Mouse (Mus musculus) ES-Bruce4 (cell line): Measurements from ENCODE around the gene Clrn3. TPM values are rescaled to one million over a fixed set of nuclear protein-coding genes. Genes with fewer than 3 reads are reported as not detected.

Experiments
- H3K27ac ChIP-seq: 2 replicates; pipeline ENCODE4 v1.5.1; 2012; ENCODE audit warnings: low read length, inconsistent platforms; ENCODE audit not compliant: insufficient read depth
- H3K27me3 ChIP-seq: 2 replicates; pipeline ENCODE4 v1.6.1; 2012; ENCODE audit warnings: mild to moderate bottlenecking, low read length, inconsistent platforms; ENCODE audit not compliant: control insufficient read depth, poor library complexity, insufficient read depth, severe bottlenecking
- H3K36me3 ChIP-seq: 2 replicates; pipeline ENCODE4 v1.6.1; 2012; ENCODE audit warnings: inconsistent platforms, mild to moderate bottlenecking, low read length, moderate library complexity; ENCODE audit not compliant: control insufficient read depth, poor library complexity, insufficient read depth, severe bottlenecking
- H3K4me1 ChIP-seq: one replicate; pipeline ENCODE4 v1.8.1; 2011; ENCODE audit warnings: low read length; ENCODE audit not compliant: control insufficient read depth, insufficient read depth
- H3K4me3 ChIP-seq: 2 replicates; pipeline ENCODE4 v1.5.1; 2011; ENCODE audit warnings: low read depth, mild to moderate bottlenecking, low read length
- H3K9ac ChIP-seq: 2 replicates; pipeline ENCODE4 v1.6.1; 2012; ENCODE audit warnings: low read depth, mild to moderate bottlenecking, inconsistent platforms; ENCODE audit not compliant: poor library complexity, severe bottlenecking
- H3K9me3 ChIP-seq: replicated peaks from 2 replicates; pipeline ENCODE4 v1.6.1; 2012; ENCODE audit warnings: mild to moderate bottlenecking, low read length, inconsistent platforms; ENCODE audit not compliant: control insufficient read depth, poor library complexity, insufficient read depth, severe bottlenecking
- CTCF ChIP-seq: IDR thresholded peaks from one replicate; pipeline ENCODE4 v1.8.1; 2011; ENCODE audit warnings: low read depth, low read length
- EP300 ChIP-seq: IDR thresholded peaks from 2 replicates; pipeline ENCODE4 v1.6.1; 2011; ENCODE audit warnings: low read depth, low read length; ENCODE audit not compliant: insufficient read depth
- POLR2A ChIP-seq: IDR thresholded peaks from one replicate; pipeline ENCODE4 v1.8.1; 2011; ENCODE audit warnings: low read length; ENCODE audit not compliant: insufficient read depth
- polyA plus RNA-seq: library from polyadenylated mRNA; stranded (reverse); fragments of >200 nt; gene quantifications from 2 replicates; pipeline ENCODE4 v1.2.4, GENCODE M21; 2011; ENCODE audit warnings: low read depth; ENCODE audit not compliant: missing spikeins, insufficient read depth, insufficient read length

Clrn3 gene
- polyA plus RNA-seq, 1 experiment, result not detected

DNA sequence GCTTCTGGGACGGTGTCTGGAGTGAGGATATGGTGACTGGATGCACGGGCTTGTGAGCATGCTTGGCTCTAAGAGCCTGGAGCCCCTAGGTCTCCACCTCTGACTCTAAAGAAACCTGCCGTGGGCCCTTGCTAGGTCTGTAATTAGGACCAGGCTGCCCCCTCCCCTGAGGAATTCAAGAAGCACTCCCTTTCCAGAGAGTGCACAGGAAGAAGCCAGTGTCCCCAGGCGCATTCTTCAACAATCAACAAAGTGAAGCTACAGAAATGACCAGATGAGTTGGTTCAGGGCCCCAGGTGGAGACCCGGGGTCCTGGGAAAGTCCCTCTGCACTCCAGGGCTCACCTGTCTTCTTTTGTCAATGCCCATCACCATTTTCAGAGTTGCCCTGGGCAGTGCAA, 51.2 kb downstream of the Clrn3 start:
- Histone ChIP-seq H3K9me3 (no peaks in the 10 kb centered on the region), H3K27me3 (no peaks in the 10 kb centered on the region), H3K36me3 (no peaks in the 10 kb centered on the region), H3K9ac (no peak overlapping the region), H3K4me3 (no peak overlapping the region), H3K27ac (no peak overlapping the region), H3K4me1 (peaks cover 9% of the 10 kb centered on the region)
- 0 out of 2 replicates have a peak, but pooled peaks have one; percentile 29 for TF ChIP-seq EP300
- no peak for TF ChIP-seq POLR2A

DNA sequence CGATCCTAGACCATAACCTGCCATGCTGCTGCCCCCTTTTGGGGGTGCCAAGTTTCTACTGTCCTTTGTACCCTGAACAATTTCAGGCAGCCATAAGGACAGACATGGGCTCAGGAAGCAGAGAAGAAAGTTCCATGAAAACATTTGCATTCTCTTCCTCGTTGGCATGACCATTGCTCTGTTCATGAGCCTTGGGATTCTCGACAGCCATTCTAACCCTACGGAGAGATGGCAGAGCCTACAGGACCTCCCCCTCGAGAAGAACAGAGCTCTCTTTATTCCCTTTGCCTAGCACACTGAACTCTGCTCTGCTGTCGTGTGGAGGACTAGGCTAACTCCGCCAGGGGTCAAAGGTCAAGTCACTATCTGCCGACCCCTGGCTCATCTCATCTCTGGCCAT, 52.5 kb downstream of the Clrn3 start:
- H3K27ac ChIP-seq, result no peak overlapping the region
- H3K36me3 ChIP-seq, result no peaks in the 10 kb centered on the region
- no peaks in the 10 kb centered on the region for H3K9me3 ChIP-seq
- H3K9ac ChIP-seq, result no peak overlapping the region
- H3K4me3 ChIP-seq, result no peak overlapping the region
- H3K4me1 ChIP-seq, result peaks cover 9% of the 10 kb centered on the region
- no peak for TF ChIP-seq EP300
- no peak for TF ChIP-seq CTCF
- TF ChIP-seq POLR2A, result no peak
- H3K27me3 ChIP-seq, result no peaks in the 10 kb centered on the region

DNA sequence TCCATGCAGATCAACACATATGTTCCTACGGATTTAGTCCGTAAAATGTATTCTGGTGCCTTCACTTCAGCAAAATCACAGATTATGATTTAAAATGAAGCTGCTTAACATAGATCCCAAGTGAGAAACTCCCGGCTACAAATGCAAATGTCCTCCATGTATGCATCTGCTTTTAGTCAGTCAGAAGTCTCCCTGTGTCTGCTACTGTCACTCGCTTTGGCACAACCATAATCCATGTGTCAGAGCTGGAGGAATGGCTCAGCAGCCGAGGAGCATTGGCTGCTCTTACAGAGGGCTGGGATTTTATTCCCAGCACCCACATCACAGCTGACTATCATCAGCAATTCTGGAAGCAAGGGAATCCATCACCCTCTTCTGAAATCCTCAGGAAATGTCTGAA, 58.1 kb downstream of the Clrn3 start:
- no peaks in the 10 kb centered on the region for H3K9me3 ChIP-seq

DNA sequence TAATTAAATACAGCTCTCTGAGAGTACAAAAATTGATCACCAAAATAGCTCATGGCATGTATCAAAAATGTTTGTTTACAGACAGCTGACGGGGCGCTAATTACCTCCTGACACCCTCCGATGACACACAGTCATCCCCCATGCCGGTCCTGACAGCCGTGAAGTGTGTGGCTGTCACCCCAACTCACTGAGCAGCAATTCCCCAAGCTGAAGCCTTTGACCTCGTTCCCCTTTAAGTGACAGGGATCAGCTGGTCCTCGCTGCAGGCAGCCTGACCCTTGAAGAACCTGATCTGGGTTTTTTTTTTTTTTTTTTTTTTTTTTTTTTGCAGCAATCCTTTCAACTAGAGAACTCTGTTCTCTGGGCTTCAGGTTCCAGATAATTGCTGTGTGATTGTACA, 59.8 kb downstream of the Clrn3 start:
- Histone ChIP-seq H3K4me1 (no peaks in the 10 kb centered on the region), H3K27ac (no peak overlapping the region), H3K36me3 (no peaks in the 10 kb centered on the region), H3K4me3 (no peak overlapping the region), H3K9me3 (no peaks in the 10 kb centered on the region), H3K27me3 (no peaks in the 10 kb centered on the region), H3K9ac (no peak overlapping the region)
- no peak for TF ChIP-seq POLR2A
- no peak for TF ChIP-seq CTCF
- no peak for TF ChIP-seq EP300

More for the DNA sequence above, 58.1 kb downstream of the Clrn3 start:
- no peaks in the 10 kb centered on the region for H3K4me1 ChIP-seq
- H3K27ac ChIP-seq, result no peak overlapping the region
- TF ChIP-seq EP300 (no peak), POLR2A (no peak), CTCF (no peak)
- no peak overlapping the region for H3K9ac ChIP-seq
- no peaks in the 10 kb centered on the region for H3K36me3 ChIP-seq
- no peak overlapping the region for H3K4me3 ChIP-seq
- H3K27me3 ChIP-seq, result no peaks in the 10 kb centered on the region

DNA sequence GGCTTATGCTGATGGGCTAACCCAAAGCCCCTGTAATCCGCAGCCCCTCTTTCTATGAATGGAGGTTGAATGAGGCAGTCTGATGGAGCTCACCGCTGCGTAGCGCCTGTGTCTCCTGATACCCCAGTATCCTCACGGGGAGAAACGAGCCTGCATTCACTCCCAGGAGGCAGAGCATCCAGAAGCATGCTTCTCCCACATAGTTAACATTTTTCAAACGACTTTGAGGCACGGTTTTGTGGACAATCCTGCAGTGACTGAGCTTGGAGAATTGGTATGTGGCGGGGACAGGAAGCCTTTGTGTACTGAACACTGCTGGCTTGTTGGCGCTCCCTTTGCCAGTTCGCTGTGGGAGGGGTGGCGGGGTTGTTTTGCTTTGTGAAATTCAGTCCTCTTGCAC, 63.2 kb downstream of the Clrn3 start:
- Histone ChIP-seq H3K4me1 (no peaks in the 10 kb centered on the region), H3K27me3 (no peaks in the 10 kb centered on the region), H3K36me3 (no peaks in the 10 kb centered on the region), H3K9ac (no peak overlapping the region), H3K4me3 (no peak overlapping the region), H3K9me3 (no peaks in the 10 kb centered on the region), H3K27ac (no peak overlapping the region)
- no peak for TF ChIP-seq EP300
- TF ChIP-seq POLR2A, result no peak
- TF ChIP-seq CTCF, result no peak

DNA sequence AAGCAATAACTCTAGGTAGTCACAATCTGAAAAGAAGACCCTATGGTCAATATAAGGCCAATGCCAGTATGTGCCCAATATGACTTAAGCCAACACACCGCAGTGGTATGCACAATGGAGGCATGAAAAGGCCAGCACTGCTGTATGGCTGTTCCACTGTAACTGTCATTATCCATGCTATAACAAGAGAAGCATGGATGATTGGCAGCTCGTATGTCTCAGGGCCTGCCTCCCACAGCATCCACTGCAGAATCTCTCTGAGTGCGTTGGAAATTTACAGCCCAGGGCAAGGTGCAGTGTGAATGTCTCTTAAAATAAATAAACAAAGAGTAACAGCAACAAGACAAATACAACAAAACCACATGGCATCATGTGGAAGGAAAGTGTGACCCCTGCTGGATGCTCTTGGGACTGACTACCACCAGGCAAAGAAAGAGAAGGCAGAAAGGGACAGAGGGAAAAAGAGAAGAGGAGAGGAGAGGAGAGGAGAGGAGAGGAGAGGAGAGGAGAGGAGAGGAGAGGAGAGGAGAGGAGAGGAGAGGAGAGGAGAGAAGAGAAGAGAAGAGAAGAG, 63.7 kb downstream of the Clrn3 start:
- Histone ChIP-seq H3K36me3 (no peaks in the 10 kb centered on the region), H3K4me1 (no peaks in the 10 kb centered on the region), H3K9me3 (no peaks in the 10 kb centered on the region), H3K4me3 (no peak overlapping the region), H3K27ac (no peak overlapping the region), H3K27me3 (no peaks in the 10 kb centered on the region), H3K9ac (no peak overlapping the region)
- no peak for TF ChIP-seq POLR2A
- TF ChIP-seq CTCF, result peak; percentile 13
- no peak for TF ChIP-seq EP300

Other genes starting within 250 kb of the Clrn3 start
- gene Foxi2, start 118.3 kb downstream of the Clrn3 start, polyA plus RNA-seq, result not detected in 2 replicates
- 0.72 and 0.75 TPM in 2 replicates for gene Ptpre, start 8.8 kb upstream of the Clrn3 start, polyA plus RNA-seq
- gene Mki67, start 187.7 kb upstream of the Clrn3 start, polyA plus RNA-seq, result 217 and 225 TPM in 2 replicates